Mouse (Mus musculus): ENCODE measurements around the gene Fgf14.
"Not testable (repeated sequence)": the region's sequence is repeated elsewhere in the genome, so short reads cannot be mapped to it uniquely, and the experiment has no call there.

Fgf14 gene

GRCm38 (mm10) chr14:124676506-124677177, at the start of gene Fgf14:
TSS of gene Fgf14 (minus strand) at chr14:124677127.
- DNase-seq (ENCODE audit: low read depth, low spot score) = no peak

GRCm38 (mm10) chr14:124677379-124677778, 452 bp upstream of the Fgf14 start:
- DNase-seq (ENCODE audit: low read depth, low spot score) = no peak

GRCm38 (mm10) chr14:124675654-124676505, 1.0 kb downstream of the Fgf14 start:
- no peak for DNase-seq (ENCODE audit: low read depth, low spot score)

DNA sequence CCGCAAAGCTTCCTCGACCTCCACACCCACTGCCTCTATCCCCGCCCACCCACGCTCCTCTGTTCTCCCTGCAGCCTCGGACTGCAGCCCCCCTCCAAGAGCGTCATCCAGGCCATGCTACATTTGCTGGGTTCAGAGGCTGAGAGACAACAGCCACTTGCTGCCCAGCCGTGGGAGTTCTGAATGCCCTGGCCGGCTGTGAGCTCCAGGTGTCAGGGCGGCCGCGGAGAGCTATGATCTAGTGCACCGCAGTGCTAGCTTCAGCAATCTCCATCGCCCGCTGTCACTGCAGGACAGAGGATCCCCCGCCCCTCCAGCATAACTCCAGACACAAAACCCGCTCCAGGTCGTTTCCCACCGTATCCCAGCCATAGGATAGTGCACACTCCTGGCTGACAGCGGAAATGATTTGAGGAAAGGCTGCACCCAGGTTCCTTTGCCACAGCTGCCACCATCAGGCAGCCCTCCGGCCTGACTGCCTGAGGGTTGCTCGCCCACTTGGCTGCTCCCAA, 1.7 kb downstream of the Fgf14 start:
- DNase-seq (ENCODE audit: low read depth, low spot score) = no peak

DNA sequence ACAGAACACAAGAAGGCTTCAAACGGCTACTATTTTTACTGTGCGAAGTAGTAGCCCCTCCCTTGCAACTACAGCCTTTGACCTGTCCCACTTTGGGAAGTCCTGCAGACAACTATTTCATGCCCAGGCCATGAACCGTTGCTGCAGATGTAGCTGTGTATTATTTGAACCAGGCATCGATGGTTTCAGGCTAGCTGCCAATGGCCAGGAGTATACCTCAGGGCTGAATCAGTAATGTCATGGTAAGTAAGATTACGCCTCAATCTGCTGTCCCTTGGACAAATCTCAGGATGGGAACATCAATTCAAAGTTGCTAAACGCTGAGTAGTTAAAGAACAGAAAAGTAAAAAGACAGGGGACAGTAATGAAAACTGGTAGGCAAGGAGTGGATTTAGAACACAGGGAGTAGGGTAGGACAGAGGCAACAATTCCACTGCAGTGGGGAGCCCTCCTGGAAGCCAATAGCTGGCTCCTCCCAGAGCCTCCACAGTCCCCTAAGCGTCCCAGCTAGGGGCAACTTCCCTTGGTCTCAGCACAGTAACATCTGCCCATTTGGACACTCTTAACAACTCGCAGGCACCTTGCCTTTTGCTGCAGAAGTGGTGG, 2.3 kb downstream of the Fgf14 start:
- DNase-seq (ENCODE audit: low read depth, low spot score) = no peak

DNA sequence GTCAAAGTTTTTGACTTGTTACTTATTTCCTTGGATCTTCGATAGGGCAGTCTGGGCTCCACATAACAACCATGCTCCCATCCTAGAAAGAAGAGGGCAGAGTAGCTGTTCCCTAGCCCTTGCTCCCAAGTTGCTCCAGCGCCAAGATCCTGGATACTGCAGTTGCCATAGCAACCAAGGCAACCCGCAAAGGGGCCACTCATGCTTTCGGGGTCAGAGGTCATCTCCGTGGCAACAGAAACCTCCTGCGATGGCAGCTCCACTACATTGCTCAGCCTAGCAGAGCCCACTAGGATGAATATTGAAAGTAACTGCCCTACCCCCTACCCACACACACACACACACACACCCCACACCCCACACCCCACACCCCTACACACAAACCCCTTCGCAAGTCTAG, 7.2 kb downstream of the Fgf14 start:
- DNase-seq (ENCODE audit: low read depth, low spot score) = peak; percentile 54

DNA sequence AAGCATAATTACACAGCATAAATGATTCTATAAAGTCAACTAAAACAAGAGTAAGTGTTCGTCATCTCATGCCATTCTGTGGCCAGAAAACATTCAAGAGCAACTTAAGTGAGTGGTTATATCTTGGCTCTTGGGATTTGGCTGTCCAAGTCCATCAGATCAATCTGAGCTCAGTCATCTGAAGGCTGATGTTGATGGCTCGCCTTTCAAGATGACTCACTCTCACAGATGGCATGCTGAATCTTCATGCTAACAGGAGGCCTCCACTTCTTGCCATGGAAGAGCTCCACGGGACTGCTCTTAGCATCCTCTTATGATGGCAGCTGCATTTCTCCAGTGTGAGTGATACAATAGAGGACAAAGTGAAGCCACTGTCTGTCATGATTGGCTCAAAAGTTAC, 34.1 kb downstream of the Fgf14 start:
- DNase-seq (ENCODE audit: low read depth, low spot score) = no peak

GRCm38 (mm10) chr14:124634881-124635280, 42.0 kb downstream of the Fgf14 start:
- no peak for DNase-seq (ENCODE audit: low read depth, low spot score)

GRCm38 (mm10) chr14:124613473-124613872, 63.5 kb downstream of the Fgf14 start:
- no peak for DNase-seq (ENCODE audit: low read depth, low spot score)

- DNase-seq (ENCODE audit: low read depth, low spot score) = no peak
Observed at GRCm38 (mm10) chr14:124606036-124606711, 70.8 kb downstream of the Fgf14 start.

DNA sequence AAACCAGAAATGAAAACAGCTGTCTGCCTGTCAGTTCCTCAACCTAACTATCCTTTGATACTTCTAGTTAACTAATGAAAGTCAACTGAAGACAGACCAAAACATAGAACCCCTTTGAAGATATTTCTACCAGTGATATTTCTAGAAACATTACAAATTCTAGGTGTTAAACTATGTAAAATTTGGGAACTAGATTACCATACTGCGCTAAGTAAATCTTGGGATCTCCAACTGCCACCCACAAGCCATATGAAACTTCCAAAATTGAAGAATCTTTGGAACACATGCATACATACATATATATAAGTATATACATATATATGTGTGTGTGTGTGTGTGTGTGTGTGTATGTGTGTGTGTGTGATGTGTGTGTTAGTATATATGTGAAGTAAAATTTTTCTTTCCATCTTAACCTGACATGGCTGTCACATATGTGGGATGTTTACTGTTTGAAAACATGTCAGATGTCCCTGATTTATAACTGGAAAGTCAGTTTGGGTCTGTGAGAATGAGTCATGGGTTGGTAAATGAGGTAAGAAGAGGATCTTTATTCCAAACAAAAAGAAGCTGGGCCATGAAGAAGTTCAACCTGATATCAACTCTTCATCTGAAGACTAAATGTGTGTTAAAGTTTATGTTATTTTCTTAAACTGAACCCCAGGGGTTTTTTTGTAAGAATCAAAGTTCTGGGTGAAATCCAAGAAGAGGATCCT, 71.7 kb downstream of the Fgf14 start:
- DNase-seq (ENCODE audit: low read depth, low spot score) = no peak

DNA sequence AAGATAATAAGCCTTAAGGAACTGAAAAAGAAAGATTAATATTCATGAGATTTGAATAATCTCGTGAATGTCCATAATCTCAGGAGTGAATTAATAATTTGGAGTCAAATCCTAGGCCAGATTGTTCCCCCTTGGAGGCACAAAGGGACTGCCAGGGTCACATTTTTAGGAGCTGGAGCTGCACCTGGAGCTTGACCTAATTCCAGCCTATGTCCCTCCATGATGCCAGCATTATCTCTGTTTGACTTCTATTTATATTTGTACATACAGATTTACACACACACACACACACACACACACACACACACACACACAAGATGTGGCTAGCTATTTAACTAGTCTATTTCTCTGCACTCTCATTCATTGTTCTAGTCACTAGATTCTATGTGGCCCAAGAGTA, 100.4 kb downstream of the Fgf14 start:
- DNase-seq (ENCODE audit: low read depth, low spot score) = no peak

GRCm38 (mm10) chr14:124575130-124575885, 101.6 kb downstream of the Fgf14 start:
- no peak for DNase-seq (ENCODE audit: low read depth, low spot score)

DNA sequence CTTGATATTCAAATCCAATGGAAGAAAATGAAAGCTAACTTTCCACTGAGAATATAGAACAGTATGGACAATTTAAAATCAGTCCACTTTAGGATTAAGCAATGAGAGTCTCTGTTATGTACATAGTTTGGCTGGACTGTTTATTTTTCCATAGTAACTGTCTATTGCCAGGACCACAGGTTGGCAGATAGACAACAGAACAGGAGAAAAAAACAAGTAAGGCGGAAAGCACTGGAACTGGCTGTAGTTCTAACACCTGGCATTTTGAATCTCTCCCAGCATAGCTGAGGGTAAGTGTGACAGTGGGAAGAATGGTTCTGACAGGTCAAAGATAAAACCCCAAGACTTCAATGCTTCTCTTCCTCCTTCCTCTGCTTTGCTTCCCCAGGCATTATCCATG, 110.5 kb downstream of the Fgf14 start:
- no peak for DNase-seq (ENCODE audit: low read depth, low spot score)

- DNase-seq (ENCODE audit: low read depth, low spot score) = no peak
Observed at GRCm38 (mm10) chr14:124561544-124561943, 115.4 kb downstream of the Fgf14 start.

DNA sequence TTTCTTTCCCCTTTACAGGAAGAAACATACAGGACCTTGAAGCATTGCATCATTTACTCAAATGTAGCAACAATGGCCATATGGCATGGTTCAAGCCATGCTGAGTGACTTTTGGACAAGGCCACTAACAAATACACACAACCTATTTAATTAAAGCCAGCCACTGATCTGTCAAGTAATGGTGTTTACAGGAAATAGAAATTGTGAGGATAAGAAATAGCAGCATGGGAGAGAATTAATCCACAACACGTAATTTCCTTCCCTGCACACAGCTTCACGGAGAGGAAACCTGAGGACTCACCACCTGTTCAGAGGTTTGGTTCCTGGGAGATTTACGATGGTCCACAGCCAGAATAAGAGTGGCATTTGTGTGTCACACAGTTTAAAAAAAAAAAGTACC, 140.8 kb downstream of the Fgf14 start:
- no peak for DNase-seq (ENCODE audit: low read depth, low spot score)

DNA sequence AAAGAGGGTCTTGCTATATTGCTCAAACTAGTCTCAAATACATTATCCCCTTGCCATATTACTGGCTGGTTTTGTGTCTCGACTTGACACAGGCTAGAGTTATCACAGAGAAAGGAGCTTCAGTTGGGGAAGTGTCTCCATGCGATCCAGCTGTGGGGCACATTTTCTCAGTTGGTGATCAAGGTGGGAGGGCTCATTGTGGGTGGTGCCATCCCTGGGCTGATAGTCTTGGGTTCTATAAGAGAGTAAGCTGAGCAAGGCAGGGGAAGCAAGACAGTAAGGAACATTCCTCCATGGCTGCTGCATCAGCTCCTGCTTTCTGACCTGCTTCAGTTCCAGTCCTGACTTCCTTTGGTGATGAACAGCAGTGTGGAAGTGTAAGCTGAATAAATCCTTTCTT, 141.6 kb downstream of the Fgf14 start:
- DNase-seq (ENCODE audit: low read depth, low spot score) = not testable (repeated sequence)

GRCm38 (mm10) chr14:124532051-124532450, 144.9 kb downstream of the Fgf14 start:
- no peak for DNase-seq (ENCODE audit: low read depth, low spot score)

DNA sequence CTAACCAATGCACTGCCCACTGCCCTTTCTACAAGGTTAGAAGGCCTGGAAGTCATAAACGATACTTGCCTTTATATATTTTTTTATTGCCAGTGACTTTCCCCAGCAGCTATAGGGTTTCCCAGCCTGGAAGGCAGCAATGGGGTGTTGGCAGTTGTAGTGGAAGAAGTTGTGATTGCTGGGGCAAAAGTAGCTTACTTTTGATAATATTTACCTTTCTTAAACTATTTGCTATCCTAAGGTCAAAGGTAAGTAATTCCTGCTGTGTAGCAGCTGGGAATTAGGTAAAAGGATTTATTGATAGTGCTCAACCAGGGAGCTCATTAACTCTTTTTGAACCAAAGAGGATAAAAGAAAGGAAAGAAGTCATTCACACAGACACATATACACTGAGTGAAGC, 164.9 kb downstream of the Fgf14 start:
- no peak for DNase-seq (ENCODE audit: low read depth, low spot score)

DNA sequence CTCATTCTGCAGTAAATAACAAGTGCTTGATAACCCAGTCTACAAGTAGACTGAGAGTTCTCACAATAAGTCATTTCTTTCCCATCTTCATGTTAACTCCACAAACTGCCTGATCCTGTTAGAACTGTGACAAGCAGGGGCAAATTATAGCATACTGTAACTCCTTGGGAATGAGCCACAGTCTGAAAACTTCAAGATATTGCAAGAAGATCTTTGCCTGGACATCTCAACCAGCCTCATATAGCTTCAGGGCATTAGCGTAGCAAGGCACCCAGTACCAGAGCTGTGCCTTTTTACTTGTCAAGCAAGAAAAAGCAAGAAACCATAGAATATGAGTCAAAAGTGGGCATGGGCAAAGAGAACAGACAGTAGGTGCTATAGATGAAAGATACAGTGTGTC, 188.0 kb downstream of the Fgf14 start:
- no peak for DNase-seq (ENCODE audit: low read depth, low spot score)

GRCm38 (mm10) chr14:124485261-124485660, 191.7 kb downstream of the Fgf14 start:
- no peak for DNase-seq (ENCODE audit: low read depth, low spot score)
